Mouse (Mus musculus) left cerebral cortex, adult 11 months (tissue): ENCODE measurements around the gene Slc39a7.

Source experiments
- DNase-seq: peaks from one replicate; pipeline ENCODE4 v3.0.0; 2022; ENCODE audit warnings: low spot score

Slc39a7 gene

GRCm38 (mm10) chr17:34031465-34032173 lies at the start of gene Slc39a7, which contains the start of gene Rxrb:
TSS of gene Slc39a7 (minus strand) at chr17:34031682.
TSS of gene Rxrb (plus strand) at chr17:34031812.
- peak; percentile 96 for DNase-seq

DNA sequence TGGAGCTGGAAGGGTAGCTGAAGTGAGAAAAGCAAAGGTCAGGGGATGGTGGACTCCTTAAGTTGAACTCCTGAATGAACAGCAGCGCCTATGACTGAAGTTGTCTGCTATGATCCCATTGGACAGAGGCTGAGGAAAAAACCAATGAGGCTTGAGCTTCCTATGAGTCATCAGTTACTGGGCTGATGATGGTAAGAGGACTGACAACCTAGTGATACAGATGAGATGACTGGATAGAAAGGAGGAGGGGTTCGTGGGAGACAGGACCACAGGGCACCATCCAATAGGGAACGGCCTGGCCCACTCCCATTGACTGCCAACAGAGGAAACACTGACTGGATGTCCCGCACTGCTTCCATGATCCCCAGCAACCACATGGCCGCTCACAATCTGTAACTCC lies 48.1 kb upstream of the Slc39a7 start:
- DNase-seq: peak; percentile 47

DNA sequence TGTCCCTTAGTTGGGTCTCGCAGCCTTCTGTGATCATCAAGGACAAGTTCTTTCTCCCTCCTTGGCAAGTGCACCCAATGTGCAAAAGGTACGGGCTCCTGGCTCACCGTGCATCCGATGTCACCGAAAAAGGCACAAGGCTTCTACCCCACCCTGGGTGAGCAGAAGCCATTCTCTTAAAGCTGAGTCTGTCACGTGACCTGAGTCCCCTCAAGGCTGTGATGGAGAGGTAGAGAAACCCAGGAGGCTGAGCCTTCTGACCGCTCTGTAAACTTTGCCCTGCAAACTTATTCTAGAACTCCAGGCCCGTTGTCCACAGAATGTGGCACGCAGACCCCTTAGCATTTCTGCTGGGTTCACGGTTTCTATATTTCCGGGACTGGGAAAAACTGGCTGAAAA lies 47.5 kb upstream of the Slc39a7 start:
- DNase-seq: no peak

- DNase-seq: no peak
Observed at GRCm38 (mm10) chr17:34078148-34078547, 46.7 kb upstream of the Slc39a7 start.

DNA sequence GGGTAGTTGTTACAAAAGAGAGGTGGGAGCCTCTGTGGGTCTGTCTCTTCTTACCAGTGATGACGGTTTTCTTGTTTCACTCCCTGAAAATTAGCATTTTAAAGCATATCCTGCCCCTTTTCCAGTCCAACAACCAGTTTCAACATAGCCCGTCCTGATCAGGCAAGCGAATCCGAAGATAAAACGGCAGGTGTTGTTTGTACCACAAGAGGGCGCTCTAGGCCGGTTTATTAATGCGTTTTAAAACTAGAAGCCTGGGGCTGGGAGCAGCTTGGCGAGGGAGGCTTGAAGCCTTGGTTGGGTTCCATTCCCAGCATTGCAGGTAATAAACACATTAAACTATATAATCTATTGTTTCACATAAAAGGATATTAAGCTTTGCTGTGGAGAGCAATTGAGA lies 46.1 kb upstream of the Slc39a7 start:
- DNase-seq: peak; percentile 14

GRCm38 (mm10) chr17:34075271-34075670 lies 43.8 kb upstream of the Slc39a7 start:
- peak; percentile 38 for DNase-seq

DNA sequence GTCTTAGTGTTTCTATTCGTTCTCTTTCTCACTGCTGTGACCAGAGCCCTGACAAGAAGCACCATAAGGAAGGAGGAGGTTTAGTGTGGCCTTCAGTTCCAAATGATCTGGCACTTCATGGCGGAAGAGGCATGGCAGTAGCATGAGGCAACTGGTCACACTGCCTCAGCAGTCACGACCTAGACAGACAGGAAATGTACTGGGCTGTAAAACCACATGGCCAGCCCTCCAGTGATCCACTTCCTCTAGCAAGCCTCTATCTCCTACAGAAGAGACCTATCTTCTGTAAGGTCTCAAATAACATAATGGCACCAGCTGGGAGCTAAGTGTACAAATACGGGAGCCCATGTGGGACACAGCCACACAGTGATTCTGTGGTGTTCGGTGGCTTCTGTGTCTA lies 40.6 kb upstream of the Slc39a7 start:
- DNase-seq: no peak

DNA sequence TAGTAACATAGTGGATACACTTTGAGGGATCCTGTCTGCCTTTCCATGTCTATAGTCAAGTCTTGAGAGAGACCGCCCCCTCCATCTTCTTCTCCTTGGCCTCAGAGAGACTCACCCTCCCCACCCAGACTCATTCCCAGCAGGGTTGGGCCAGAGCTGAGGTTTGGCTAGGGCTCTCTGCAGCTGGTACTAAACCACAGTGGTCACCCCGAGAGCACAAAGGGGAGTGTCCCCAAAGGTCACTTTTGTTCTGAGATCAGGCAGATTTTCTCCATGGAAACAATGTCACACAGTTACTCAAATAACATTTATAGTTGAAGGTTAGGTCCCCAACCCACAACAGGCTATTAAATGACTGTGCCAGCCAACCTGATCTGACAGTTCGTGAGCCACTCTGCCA lies 37.4 kb upstream of the Slc39a7 start:
- DNase-seq: no peak

GRCm38 (mm10) chr17:34057224-34057623 lies 25.7 kb upstream of the Slc39a7 start:
- DNase-seq: no peak

GRCm38 (mm10) chr17:34047404-34048050 lies 16.0 kb upstream of the Slc39a7 start:
- no peak for DNase-seq

DNA sequence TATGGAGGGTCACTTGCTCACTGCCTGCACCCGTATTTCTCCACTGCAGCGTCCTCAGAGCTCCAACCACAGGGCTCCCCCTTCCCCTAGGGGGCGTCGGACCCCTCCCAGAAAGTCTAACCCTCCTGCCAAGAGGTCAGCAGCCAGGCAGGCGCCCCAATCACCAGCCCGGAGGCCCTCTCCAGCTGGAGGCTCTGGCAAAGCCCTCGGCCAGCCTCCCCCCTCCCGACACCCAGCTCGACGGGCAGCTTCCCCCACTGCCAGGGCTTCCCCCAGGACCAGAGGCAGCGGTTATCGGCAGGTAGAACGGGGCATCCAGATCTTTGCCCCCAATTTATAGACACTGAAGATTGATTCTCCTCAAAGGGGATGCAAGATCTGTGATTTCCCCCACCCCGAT lies 14.5 kb upstream of the Slc39a7 start:
- DNase-seq: no peak

- peak; percentile 18 for DNase-seq
Observed at GRCm38 (mm10) chr17:34039562-34040450, 8.3 kb upstream of the Slc39a7 start.

DNA sequence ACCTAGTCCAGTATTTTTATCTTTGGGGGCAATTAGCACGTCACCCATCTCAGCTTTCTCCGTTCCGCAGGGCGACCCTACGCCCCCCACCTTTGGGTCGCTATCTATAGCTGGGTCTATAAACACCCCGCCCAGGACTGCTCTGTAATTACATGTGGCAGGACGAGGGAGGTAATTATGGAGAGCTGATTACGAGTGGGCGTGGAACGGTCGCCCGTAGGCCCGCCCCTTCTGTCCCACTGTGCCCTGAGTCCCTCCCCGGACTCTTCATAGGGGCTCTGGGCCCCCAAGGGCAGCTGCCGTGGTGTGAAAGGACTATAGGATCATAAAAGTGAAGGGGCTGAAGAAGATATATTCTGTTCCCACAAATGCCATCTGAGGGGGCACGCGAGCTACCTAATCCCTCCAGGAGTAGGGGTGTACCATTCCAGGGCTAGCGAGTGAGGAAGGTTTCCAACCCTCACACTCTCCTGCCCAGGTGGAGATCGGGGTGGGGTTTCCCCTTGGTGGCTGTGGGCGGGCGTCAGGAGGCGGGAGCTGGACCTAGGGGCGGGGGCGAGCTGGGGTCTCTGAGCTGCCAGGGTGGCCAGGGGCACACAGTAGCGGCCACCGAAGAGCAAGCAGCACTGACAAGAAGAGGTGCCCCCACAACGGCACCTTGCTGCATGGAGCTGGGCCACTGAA lies 7.5 kb upstream of the Slc39a7 start, which contains the start of gene Col11a2:
Col11a2 (plus strand) TSS at position 560 of the 684 bp plus-strand sequence.
- DNase-seq: peak; percentile 15

- peak; percentile 64 for DNase-seq
Observed at GRCm38 (mm10) chr17:34038440-34038839, 7.0 kb upstream of the Slc39a7 start.

- no peak for DNase-seq
Observed at GRCm38 (mm10) chr17:34037241-34037640, 5.8 kb upstream of the Slc39a7 start.

DNA sequence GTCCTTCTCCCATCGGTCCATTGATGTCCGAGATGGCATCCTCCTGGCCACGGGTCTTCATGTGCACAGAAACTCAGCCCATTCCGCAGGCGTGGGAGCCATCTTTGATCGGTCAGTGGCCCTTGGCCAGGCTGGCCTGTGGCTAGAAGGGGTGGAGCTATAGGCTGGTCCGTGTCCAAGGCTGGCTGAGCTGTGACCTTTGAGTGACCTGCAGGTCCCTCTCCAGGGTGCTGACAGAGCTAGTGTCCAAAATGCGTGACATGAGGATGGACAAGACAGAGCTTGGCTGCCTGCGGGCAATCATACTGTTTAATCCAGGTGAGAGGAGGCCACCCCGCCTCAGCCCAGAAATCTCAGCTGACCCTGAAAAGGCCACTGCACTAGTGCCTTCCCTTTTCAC lies 5.2 kb upstream of the Slc39a7 start:
- peak; percentile 7 for DNase-seq

DNA sequence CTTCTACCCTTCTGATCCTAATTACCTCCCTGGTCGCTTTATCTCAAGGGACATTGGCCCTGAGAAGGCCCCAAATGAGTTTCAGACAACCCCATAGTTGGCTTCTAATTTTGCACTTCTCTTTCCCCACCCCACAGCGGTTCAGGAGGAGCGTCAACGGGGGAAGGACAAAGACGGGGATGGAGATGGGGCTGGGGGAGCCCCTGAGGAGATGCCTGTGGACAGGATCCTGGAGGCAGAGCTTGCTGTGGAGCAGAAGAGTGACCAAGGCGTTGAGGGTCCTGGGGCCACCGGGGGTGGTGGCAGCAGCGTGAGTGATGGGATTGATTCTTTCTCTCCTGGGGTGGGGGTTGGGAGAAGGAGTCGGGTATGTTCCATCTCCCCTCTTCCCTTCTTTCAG lies 4.0 kb upstream of the Slc39a7 start:
- no peak for DNase-seq

- DNase-seq: peak; percentile 31
Observed at GRCm38 (mm10) chr17:34034064-34034463, 2.6 kb upstream of the Slc39a7 start.

DNA sequence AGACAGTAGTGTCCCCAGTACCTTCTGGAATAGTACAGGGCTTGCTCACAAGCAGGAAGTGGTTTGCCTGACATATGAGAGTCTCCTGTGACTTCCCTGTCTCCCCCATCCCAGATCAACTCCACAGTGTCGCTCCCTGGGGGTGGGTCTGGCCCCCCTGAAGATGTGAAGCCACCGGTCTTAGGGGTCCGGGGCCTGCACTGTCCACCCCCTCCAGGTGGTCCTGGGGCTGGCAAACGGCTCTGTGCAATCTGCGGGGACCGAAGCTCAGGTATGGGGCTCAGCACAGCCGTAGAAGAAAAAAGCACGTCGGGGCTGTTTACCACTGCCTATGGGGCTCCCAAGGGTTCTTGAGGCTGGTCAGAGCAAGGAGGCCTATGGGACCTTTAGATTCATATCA lies 2.0 kb upstream of the Slc39a7 start:
- DNase-seq: no peak

GRCm38 (mm10) chr17:34032806-34033205 lies 1.3 kb upstream of the Slc39a7 start:
- DNase-seq: peak; percentile 7

DNA sequence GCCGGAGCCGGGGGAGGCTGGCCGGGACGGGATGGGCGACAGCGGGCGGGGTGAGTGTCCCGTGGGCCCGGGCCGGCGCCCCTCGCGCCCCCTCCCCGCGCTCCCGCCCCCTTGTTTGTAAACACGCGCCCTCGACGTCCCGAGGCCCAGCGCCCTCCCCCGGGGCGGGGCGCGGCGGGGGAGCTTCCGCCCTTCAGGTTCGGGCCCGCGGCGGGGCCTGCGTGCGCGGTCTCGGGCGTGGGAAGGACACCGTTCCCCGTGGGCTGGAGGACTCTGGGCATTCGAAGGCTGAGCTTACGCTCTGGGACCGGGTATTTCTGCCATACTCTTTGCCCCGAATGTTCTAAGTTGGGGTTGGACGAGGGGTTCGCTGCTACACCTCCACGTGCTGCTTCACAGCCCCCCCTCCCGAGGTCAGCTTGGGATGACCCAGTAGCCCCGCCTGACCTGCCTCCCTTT lies 721 bp upstream of the Slc39a7 start:
- DNase-seq: peak; percentile 58

DNA sequence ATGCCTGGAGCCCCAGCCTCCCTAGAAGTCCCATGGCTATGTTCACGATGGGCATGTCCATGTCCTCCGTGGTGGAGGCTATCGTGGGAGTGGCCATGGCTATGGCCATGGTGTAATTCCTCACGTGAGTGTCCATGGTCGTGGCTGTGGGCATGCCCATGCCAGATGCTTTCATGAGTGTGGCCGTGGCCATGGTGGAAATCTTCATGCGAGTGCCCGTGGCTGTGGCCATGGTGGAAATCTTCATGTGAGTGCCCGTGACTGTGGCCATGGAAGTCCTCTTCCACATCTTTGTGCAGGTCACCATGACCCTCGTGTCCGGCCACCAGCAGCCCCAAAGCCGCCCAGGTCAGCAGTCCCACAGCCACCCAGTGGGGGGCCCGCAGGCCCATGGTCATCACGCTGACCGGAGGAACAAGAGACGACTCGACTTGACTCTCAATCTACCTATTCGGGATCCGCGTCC lies 588 bp downstream of the Slc39a7 start:
- no peak for DNase-seq
